26 mouse cellular contexts compared by ENCODE assay signal in genomic region chr1:76717639-76718292, GRCm38 (mm10).
DNase-seq lines count a peak whose midpoint lies in the region; ATAC-seq lines count a peak whose summit lies in the region.
"Had no signal": no experiment of that assay in that cellular context is flagged by ENCODE, and none has a peak within 500 bp of the region (broad histone marks: within the 10 kb centered on the region; RNA-seq: fewer than 3 reads in every experiment).

No protein-coding gene starts in this region.

- H3K4me3 ChIP-seq in forebrain, embryonic 10.5 days = no peak overlapping the region
- H3K4me3 ChIP-seq in forebrain, embryonic 16.5 days (replicated peaks; ENCODE audit: low read length) = no peak overlapping the region
- H3K4me3 ChIP-seq in limb, embryonic 10.5 days = no peak overlapping the region
- H3K4me3 ChIP-seq: embryonic facial prominence, embryonic 13.5 days; heart, adult 2 months; intestine, embryonic 15.5 days; kidney, embryonic 15.5 days; limb, embryonic 13.5 days; neural tube, embryonic 12.5 days had no signal

- ATAC-seq in forebrain, embryonic 16.5 days = no peak
- ATAC-seq: CD4-positive, CD25-positive, alpha-beta regulatory T cell, adult 4 months; intestine, embryonic 15.5 days; Patski had no signal

- H3K36me3 ChIP-seq in forebrain, embryonic 10.5 days (replicated peaks) = no peaks in the 10 kb centered on the region
- H3K36me3 ChIP-seq in forebrain, embryonic 16.5 days (ENCODE audit: control insufficient read depth, insufficient read depth) = no peaks in the 10 kb centered on the region
- H3K36me3 ChIP-seq in limb, embryonic 10.5 days = no peaks in the 10 kb centered on the region
- H3K36me3 ChIP-seq: embryonic facial prominence, embryonic 13.5 days; intestine, embryonic 15.5 days; kidney, embryonic 15.5 days; limb, embryonic 13.5 days; neural tube, embryonic 12.5 days had no signal

- no peaks in the 10 kb centered on the region for H3K27me3 ChIP-seq in forebrain, embryonic 10.5 days (ENCODE audit: poor library complexity, severe bottlenecking)
- H3K27me3 ChIP-seq in forebrain, embryonic 16.5 days (replicated peaks; ENCODE audit: control insufficient read depth, insufficient read depth, low read length) = no peaks in the 10 kb centered on the region
- no peaks in the 10 kb centered on the region for H3K27me3 ChIP-seq in limb, embryonic 10.5 days (ENCODE audit: low read depth, poor library complexity, severe bottlenecking)
- H3K27me3 ChIP-seq: embryonic facial prominence, embryonic 13.5 days; intestine, embryonic 15.5 days; kidney, embryonic 15.5 days; limb, embryonic 13.5 days; neural tube, embryonic 12.5 days had no signal

- H3K9me3 ChIP-seq in forebrain, embryonic 10.5 days = no peaks in the 10 kb centered on the region
- no peaks in the 10 kb centered on the region for H3K9me3 ChIP-seq in forebrain, embryonic 16.5 days (ENCODE audit: control insufficient read depth, low read length)
- H3K9me3 ChIP-seq in limb, embryonic 10.5 days (replicated peaks) = no peaks in the 10 kb centered on the region
- H3K9me3 ChIP-seq: embryonic facial prominence, embryonic 13.5 days; intestine, embryonic 15.5 days; kidney, embryonic 15.5 days; limb, embryonic 13.5 days; neural tube, embryonic 12.5 days had no signal

- H3K4me2 ChIP-seq in forebrain, embryonic 16.5 days (ENCODE audit: low read length) = no peak overlapping the region
- H3K4me2 ChIP-seq: embryonic facial prominence, embryonic 13.5 days; intestine, embryonic 15.5 days; kidney, embryonic 15.5 days; limb, embryonic 13.5 days; neural tube, embryonic 12.5 days had no signal

- 45% methylated on average over 11 of the region's 11 CpGs for WGBS in forebrain, embryonic 10.5 days
- 22% methylated on average over 11 of the region's 11 CpGs for WGBS in forebrain, embryonic 16.5 days
- 79% methylated on average over 11 of the region's 11 CpGs for WGBS in limb, embryonic 10.5 days

- peak overlapping the region; percentile 53 for H3K27ac ChIP-seq in forebrain, embryonic 10.5 days
- no peak overlapping the region for H3K27ac ChIP-seq in forebrain, embryonic 16.5 days (ENCODE audit: low read length)
- H3K27ac ChIP-seq in limb, embryonic 10.5 days = peak overlapping the region; percentile 53; the same call in 1 of the 2 replicates
- H3K27ac ChIP-seq: embryonic facial prominence, embryonic 13.5 days; heart, adult 2 months; intestine, embryonic 15.5 days; kidney, embryonic 15.5 days; limb, embryonic 13.5 days; liver, embryonic 14.5 days; macrophage; neural tube, embryonic 12.5 days had no signal

- H3K4me1 ChIP-seq in forebrain, embryonic 10.5 days = peaks cover 18% of the 10 kb centered on the region
- 0 out of 2 replicates have a peak, but pooled peaks cover 7% of the 10 kb centered on the region for H3K4me1 ChIP-seq in forebrain, embryonic 16.5 days (replicated peaks; ENCODE audit: control insufficient read depth, insufficient read depth, low read length)
- peaks cover 13% of the 10 kb centered on the region for H3K4me1 ChIP-seq in limb, embryonic 10.5 days
- H3K4me1 ChIP-seq: intestine, embryonic 15.5 days; kidney, embryonic 15.5 days had no signal

- H3K9ac ChIP-seq in forebrain, embryonic 16.5 days (replicated peaks; ENCODE audit: low read depth, low read length) = no peak overlapping the region
- H3K9ac ChIP-seq: embryonic facial prominence, embryonic 13.5 days; intestine, embryonic 15.5 days; kidney, embryonic 15.5 days; limb, embryonic 13.5 days; liver, embryonic 14.5 days; neural tube, embryonic 12.5 days had no signal

- DNase-seq in forebrain, embryonic 10.5 days (ENCODE audit: extremely low spot score, low spot score) = peak; percentile 16
- DNase-seq in retina, postnatal 1 day = peak; percentile 13
- no peak for DNase-seq in retina, embryonic 14.5 days (ENCODE audit: low spot score)
- no peak for DNase-seq in limb, embryonic 10.5 days (ENCODE audit: low spot score)
- DNase-seq in thymus, postnatal 0 days (ENCODE audit: low spot score) = no peak
- no peak for DNase-seq in heart, postnatal 4 days
- DNase-seq in cerebellum, adult 9-11 months = no peak
- DNase-seq: adrenal gland, adult 8-10 months; cerebellum, adult 11 months; cerebellum, postnatal 25 days; gastrocnemius, postnatal 25 days; heart, adult 2 months; heart, postnatal 36 days; kidney, postnatal 4 days; spleen, adult 18-20 months; thymus, postnatal 36 days had no signal

Comparison
In these comparisons a context has a peak if more than half of its experiments do, and no peak if none do; other contexts are left out.
1. DNase-seq: peak in forebrain, embryonic 10.5 days (single experiment) and retina, postnatal 1 day (single experiment); none in retina, embryonic 14.5 days (single experiment), limb, embryonic 10.5 days (single experiment), thymus, postnatal 0 days (single experiment), heart, postnatal 4 days (single experiment) and cerebellum, adult 9-11 months (single experiment).